9 mouse cellular contexts compared by ENCODE assay signal in genomic region chr1:88658290-88658857, GRCm38 (mm10). TPM values are rescaled to one million over a fixed set of nuclear protein-coding genes. Genes with fewer than 3 reads are reported as not detected.
DNase-seq lines count a peak whose midpoint lies in the region; ATAC-seq lines count a peak whose summit lies in the region.
"Had no signal": no experiment of that assay in that cellular context is flagged by ENCODE, and none has a peak within 500 bp of the region (broad histone marks: within the 10 kb centered on the region; RNA-seq: fewer than 3 reads in every experiment).

No protein-coding gene starts in this region.

- no peaks in the 10 kb centered on the region for H3K9me3 ChIP-seq in midbrain, embryonic 15.5 days
- H3K9me3 ChIP-seq: limb, embryonic 13.5 days had no signal

- H3K9ac ChIP-seq in midbrain, embryonic 15.5 days = no peak overlapping the region
- H3K9ac ChIP-seq: limb, embryonic 13.5 days had no signal

- WGBS in midbrain, embryonic 15.5 days = 39% methylated on average over 6 of the region's 6 CpGs

- no peak overlapping the region for H3K4me2 ChIP-seq in midbrain, embryonic 15.5 days
- H3K4me2 ChIP-seq: limb, embryonic 13.5 days had no signal

- 0 out of 2 replicates have a peak overlapping the region, but pooled peaks have one; percentile 20 for H3K27ac ChIP-seq in midbrain, embryonic 15.5 days
- H3K27ac ChIP-seq: limb, embryonic 13.5 days had no signal

- H3K4me1 ChIP-seq in midbrain, embryonic 15.5 days = no peaks in the 10 kb centered on the region
- H3K4me1 ChIP-seq: limb, embryonic 13.5 days had no signal

- intact Hi-C loops in gastrocnemius, postnatal 36 days (cut with DNase I) = no loop called here

- no peaks in the 10 kb centered on the region for H3K27me3 ChIP-seq in midbrain, embryonic 15.5 days (replicated peaks)
- H3K27me3 ChIP-seq: limb, embryonic 13.5 days had no signal

- no peak overlapping the region for H3K4me3 ChIP-seq in midbrain, embryonic 15.5 days
- H3K4me3 ChIP-seq: limb, embryonic 13.5 days had no signal

- H3K36me3 ChIP-seq in midbrain, embryonic 15.5 days (replicated peaks) = no peaks in the 10 kb centered on the region
- H3K36me3 ChIP-seq: limb, embryonic 13.5 days had no signal

- no peak for ATAC-seq in midbrain, embryonic 15.5 days (replicated peaks)

- peak; percentile 10 for DNase-seq in gastrocnemius, adult 18-20 months (ENCODE audit: low spot score)
- no peak for DNase-seq in gastrocnemius, postnatal 36 days
- DNase-seq in cerebellum, adult 11 months = peak; percentile 57
- peak; percentile 87 for DNase-seq in heart, adult 18-20 months
- DNase-seq in layer of hippocampus, postnatal 14 days (ENCODE audit: low spot score in 2 of 2) = peak; percentile 39 to 70
- no peak for DNase-seq in c-Kit-positive CD71-positive TER-119-positive erythroid progenitor cells, embryonic 14.5 days (ENCODE audit: low spot score)
- no peak for DNase-seq in B cell, adult 2 months

RNA-seq across cellular contexts. Expression of gene Arl4c, which starts 43.6 kb away (rescaled TPM):
- total RNA-seq in gastrocnemius, adult 18-20 months (2021) = under 1 TPM; 0.39 to 0.52 TPM
- total RNA-seq in gastrocnemius, postnatal 36 days (2021) = 1 to 10 TPM in 1 of 2 experiments, under 1 TPM in 1; 0.96 to 1.2 TPM
- 1 to 10 TPM; 4.7 to 5.5 TPM for total RNA-seq in heart, adult 18-20 months (2021)
- 10 to 100 TPM; 32.4 to 34.2 TPM for total RNA-seq in layer of hippocampus, postnatal 14 days (2021)
- polyA plus RNA-seq in midbrain, embryonic 15.5 days (2015; fragmentation: Nextera tagmentation; extraction: Ambion mirVana) = 55.3 and 55.6 TPM in 2 replicates

Comparison
In these comparisons a context has a peak if more than half of its experiments do, and no peak if none do; other contexts are left out.
1. DNase-seq: peak in gastrocnemius, adult 18-20 months (single experiment), cerebellum, adult 11 months (single experiment), heart, adult 18-20 months (2 of 2) and layer of hippocampus, postnatal 14 days (2 of 2); none in gastrocnemius, postnatal 36 days (0 of 2), c-Kit-positive CD71-positive TER-119-positive erythroid progenitor cells, embryonic 14.5 days (single experiment) and B cell, adult 2 months (0 of 2).
2. RNA of gene Arl4c, which starts 43.6 kb away (total RNA-seq): 32.4 to 34.2 TPM in layer of hippocampus, postnatal 14 days; 4.7 to 5.5 TPM in heart, adult 18-20 months, 0.96 to 1.2 TPM in gastrocnemius, postnatal 36 days and 0.39 to 0.52 TPM in gastrocnemius, adult 18-20 months; every median in the first group is over 4 times any median in the second.